Mouse (Mus musculus): ENCODE results near the gene Tmem178b. TPM values are rescaled to one million over a fixed set of nuclear protein-coding genes. Genes with fewer than 3 reads are reported as not detected.

Tmem178b gene
- not detected for total RNA-seq (2023)

DNA sequence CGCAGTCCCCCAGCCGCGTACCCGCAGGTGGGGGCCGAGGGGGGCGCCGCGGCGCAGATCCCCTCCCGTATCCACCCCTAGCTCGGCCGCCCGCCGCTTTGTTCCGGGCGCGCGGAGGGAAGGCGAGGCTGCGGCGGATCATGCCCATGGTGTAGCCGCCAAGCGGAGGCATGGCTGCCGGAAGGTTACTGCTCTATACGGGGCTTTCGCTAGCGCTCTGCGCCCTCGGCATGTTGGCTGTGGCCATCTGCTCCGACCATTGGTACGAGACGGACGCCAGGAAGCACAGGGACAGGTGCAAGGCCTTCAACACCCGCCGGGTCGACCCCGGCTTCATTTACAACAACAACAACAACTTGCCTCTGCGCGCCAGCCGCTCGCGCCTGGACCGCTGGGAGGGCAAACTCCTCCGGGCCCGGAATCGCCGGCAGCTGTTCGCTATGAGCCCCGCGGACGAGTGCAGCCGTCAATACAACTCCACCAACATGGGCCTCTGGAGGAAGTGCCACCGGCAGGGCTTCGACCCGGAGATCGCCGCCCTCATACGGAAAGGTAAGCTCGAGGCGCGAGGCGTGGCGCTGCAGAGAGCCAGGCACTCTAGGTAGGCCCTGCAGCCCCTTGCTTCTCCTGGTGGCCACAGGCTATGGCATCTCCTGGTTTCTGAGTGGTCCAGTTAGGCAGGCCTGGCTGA, at the start of gene Tmem178b:
Gene Tmem178b, plus strand, starts transcription at position 371 of the 691 bp plus-strand sequence.

Other genes with a start within 250 kb of the Tmem178b start
- 33.2 TPM for gene Braf, start 147.8 kb upstream of the Tmem178b start, total RNA-seq (2023)
- 32.3 TPM for gene Mrps33, start 62.3 kb upstream of the Tmem178b start, total RNA-seq (2023)